Mouse (Mus musculus): ENCODE data around the gene Ndufb5.

DNA sequence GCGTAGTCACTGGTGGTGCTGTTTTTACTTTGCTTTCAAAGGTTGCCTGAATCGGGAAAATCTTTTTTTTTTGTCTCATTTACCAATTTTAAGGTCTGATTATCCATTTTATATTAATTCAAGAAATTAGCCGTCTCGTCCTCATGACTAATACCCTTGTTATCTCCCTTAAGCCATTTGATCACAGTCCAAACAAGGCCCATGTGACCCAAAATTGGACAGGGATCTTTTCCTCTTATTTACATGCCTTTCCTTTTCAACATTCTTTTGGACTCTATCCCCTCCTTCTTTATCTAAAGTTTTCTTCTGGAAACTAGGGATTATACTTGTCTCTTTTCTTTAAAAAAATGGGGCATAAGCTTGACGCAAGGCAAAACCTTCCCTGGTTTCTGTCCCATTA, 44.9 kb upstream of the Ndufb5 start:
- TF ChIP-seq GATA1 (IDR thresholded peaks at IDR 0.05; ENCODE audit: low read length): no peak
- TF ChIP-seq TAL1 (IDR thresholded peaks at IDR 0.05; ENCODE audit: low read length): no peak

All from erythroblast, embryonic 14.5 days (primary cell).